Mouse (Mus musculus) heart, adult 2 months (tissue): ENCODE data around the gene Rpap1. TPM values are rescaled to one million over a fixed set of nuclear protein-coding genes. Genes with fewer than 3 reads are reported as not detected.
"Not testable (repeated sequence)": the region's sequence is repeated elsewhere in the genome, so short reads cannot be mapped to it uniquely, and the experiment has no call there.

ENCODE experiments used
- DNase-seq, 2 experiments: peaks; one replicate each; pipeline ENCODE4 v3.0.0; 2021
- H3K27ac ChIP-seq: fragments of 200-600 bp; 2 replicates; pipeline ENCODE4 v1.8.1; 2022
- H3K27me3 ChIP-seq: fragments of 200-500 bp; 2 replicates; pipeline ENCODE4 v1.6.1; 2012; ENCODE audit warnings: mild to moderate bottlenecking, low read length, inconsistent platforms, mixed read lengths; ENCODE audit not compliant: control insufficient read depth, insufficient read depth
- H3K36me3 ChIP-seq: fragments of 200-500 bp; 2 replicates; pipeline ENCODE4 v1.6.1; 2012; ENCODE audit warnings: low read length, inconsistent platforms; ENCODE audit not compliant: control insufficient read depth, insufficient read depth
- H3K4me1 ChIP-seq: fragments of 200-500 bp; 2 replicates; pipeline ENCODE4 v1.6.1; 2011; ENCODE audit warnings: low read length; ENCODE audit not compliant: control insufficient read depth, insufficient read depth
- H3K4me3 ChIP-seq: fragments of 200-600 bp; 2 replicates; pipeline ENCODE4 v1.8.1; 2022
- H3K79me2 ChIP-seq: fragments of 200-500 bp; replicated peaks from 2 replicates; pipeline ENCODE4 v1.6.1; 2012; ENCODE audit warnings: mild to moderate bottlenecking, inconsistent platforms, low read length, moderate library complexity, mixed read lengths; ENCODE audit not compliant: control insufficient read depth, insufficient read depth
- H3K9ac ChIP-seq: fragments of 200-500 bp; 2 replicates; pipeline ENCODE4 v1.6.1; 2012; ENCODE audit warnings: low read depth, mild to moderate bottlenecking, control low read depth, inconsistent platforms, low read length, mixed read lengths
- CTCF ChIP-seq: fragments of 200-600 bp; IDR thresholded peaks from 2 replicates; pipeline ENCODE4 v1.8.1; 2022; ENCODE audit warnings: antibody characterized with exemption, mild to moderate bottlenecking, moderate library complexity
- EP300 ChIP-seq: fragments of 200-500 bp; IDR thresholded peaks from 2 replicates; pipeline ENCODE4 v1.6.1; 2011; ENCODE audit warnings: low read depth, low read length, control low read depth; ENCODE audit not compliant: insufficient read depth
- POLR2A ChIP-seq: fragments of 200-500 bp; IDR thresholded peaks from 2 replicates; pipeline ENCODE4 v1.6.1; 2011; ENCODE audit warnings: mild to moderate bottlenecking, low read depth, low read length, control low read depth; ENCODE audit not compliant: insufficient read depth
- WGBS: fragments of 180-500 bp; shearing (Covaris S2); methylation state at CpG from one replicate; pipeline ENCODE4 v1.1.7; 2018; 5-methylcytosine and 5-hydroxymethylcytosine counted together
- intact Hi-C: fragments of 180-260 bp; cut with DNase I; formaldehyde crosslinking; loops from one replicate; pipeline ENCODE4 v1.15.1; 2025
- polyA plus RNA-seq: library from polyadenylated mRNA; depleted of rRNA; stranded (reverse); fragments of >200 nt; gene quantifications from 2 replicates; pipeline ENCODE4 v1.2.3, GENCODE M21; 2012; rRNA removed
- total RNA-seq, 2 experiments: library from RNA; stranded (reverse); gene quantifications; 2 replicates each; pipeline ENCODE4 v1.2.3; 2021

The Rpap1 gene
- total and polyA plus RNA-seq, 3 experiments, result 12.1 to 13.3 (median 12.2) TPM

GRCm38 (mm10) chr2:119740567-119740966 lies 46.8 kb downstream of the Rpap1 start:
- Histone ChIP-seq H3K9ac (no peak overlapping the region), H3K4me3 (no peak overlapping the region), H3K27ac (no peak overlapping the region), H3K4me1 (peaks cover 3% of the 10 kb centered on the region), H3K36me3 (no peaks in the 10 kb centered on the region), H3K27me3 (peaks cover 16% of the 10 kb centered on the region), H3K79me2 (no peaks in the 10 kb centered on the region)
- DNase-seq, result no peak
- no peak for TF ChIP-seq EP300
- TF ChIP-seq CTCF, result no peak
- no peak for TF ChIP-seq POLR2A
- 58% methylated on average over 2 of the region's 2 CpGs for WGBS
- intact Hi-C loops, result loop anchor here (5.0 kb wide), 1 partner anchor 63 kb away; the partner anchor contains the start of gene Rtf1

GRCm38 (mm10) chr2:119737124-119737523 lies 50.2 kb downstream of the Rpap1 start:
- no peak overlapping the region for H3K4me3 ChIP-seq
- H3K79me2 ChIP-seq, result no peaks in the 10 kb centered on the region
- H3K4me1 ChIP-seq, result no peaks in the 10 kb centered on the region; the same call in 1 of the 2 replicates
- H3K36me3 ChIP-seq, result no peaks in the 10 kb centered on the region
- no peak overlapping the region for H3K9ac ChIP-seq
- WGBS, result 19% methylated on average over 12 of the region's 12 CpGs
- DNase-seq, result no peak
- intact Hi-C loops, result no loop called here
- TF ChIP-seq EP300, result no peak
- no peak for TF ChIP-seq CTCF
- no peak for TF ChIP-seq POLR2A
- no peak overlapping the region for H3K27ac ChIP-seq
- H3K27me3 ChIP-seq, result no peaks in the 10 kb centered on the region; the same call in 1 of the 2 replicates

- WGBS, result 90% methylated on average over 4 of the region's 4 CpGs
- DNase-seq, result no peak
- intact Hi-C loops, result no loop called here
These were observed 56.6 kb downstream of the Rpap1 start for GRCm38 (mm10) chr2:119730735-119731134.

GRCm38 (mm10) chr2:119727762-119728416 lies 59.4 kb downstream of the Rpap1 start:
- TF ChIP-seq CTCF (no peak), EP300 (no peak), POLR2A (no peak)
- H3K79me2 ChIP-seq, result no peaks in the 10 kb centered on the region
- no peak overlapping the region for H3K27ac ChIP-seq
- no peaks in the 10 kb centered on the region; the same call in 1 of the 2 replicates for H3K36me3 ChIP-seq
- DNase-seq, result no peak
- no peaks in the 10 kb centered on the region for H3K4me1 ChIP-seq
- no peak overlapping the region for H3K9ac ChIP-seq
- 88% methylated on average over 3 of the region's 3 CpGs for WGBS
- no peaks in the 10 kb centered on the region for H3K27me3 ChIP-seq
- H3K4me3 ChIP-seq, result no peak overlapping the region
- intact Hi-C loops, result no loop called here

More at GRCm38 (mm10) chr2:119730735-119731134, 56.6 kb downstream of the Rpap1 start:
- Histone ChIP-seq H3K9ac (no peak overlapping the region), H3K27me3 (no peaks in the 10 kb centered on the region), H3K27ac (no peak overlapping the region), H3K79me2 (no peaks in the 10 kb centered on the region), H3K36me3 (no peaks in the 10 kb centered on the region; the same call in 1 of the 2 replicates), H3K4me3 (no peak overlapping the region), H3K4me1 (no peaks in the 10 kb centered on the region)
- TF ChIP-seq CTCF (no peak), POLR2A (no peak), EP300 (no peak)

GRCm38 (mm10) chr2:119721070-119721469 lies 66.3 kb downstream of the Rpap1 start:
- Histone ChIP-seq H3K4me1 (no peaks in the 10 kb centered on the region), H3K79me2 (no peaks in the 10 kb centered on the region), H3K9ac (no peak overlapping the region), H3K4me3 (no peak overlapping the region), H3K36me3 (no peaks in the 10 kb centered on the region), H3K27me3 (no peaks in the 10 kb centered on the region), H3K27ac (no peak overlapping the region)
- intact Hi-C loops, result no loop called here
- no peak for DNase-seq
- WGBS, result 94% methylated on average over 8 of the region's 8 CpGs
- no peak for TF ChIP-seq EP300
- no peak for TF ChIP-seq CTCF
- no peak for TF ChIP-seq POLR2A

- H3K36me3 ChIP-seq, H3K4me1 ChIP-seq, DNase-seq, H3K4me3 ChIP-seq, H3K79me2 ChIP-seq, H3K27ac ChIP-seq, H3K9ac ChIP-seq, intact Hi-C loops, H3K27me3 ChIP-seq: not testable (repeated sequence)
- WGBS, result 100% methylated on average over 2 of the region's 2 CpGs
These were observed 71.5 kb downstream of the Rpap1 start for GRCm38 (mm10) chr2:119715868-119716267.

Other genes starting within 250 kb of the Rpap1 start
- under 1 TPM; 0.18 to 0.23 TPM for gene Exd1, start 239.9 kb downstream of the Rpap1 start, total RNA-seq
- gene Exd1, start 239.9 kb downstream of the Rpap1 start, polyA plus RNA-seq, result 0.21 and 0.26 TPM in 2 replicates
- gene Chp1, start 239.8 kb downstream of the Rpap1 start, total RNA-seq, result 10 to 100 TPM; 76.6 to 97.3 TPM
- 71.0 and 145 TPM in 2 replicates for gene Chp1, start 239.8 kb downstream of the Rpap1 start, polyA plus RNA-seq
- 1 to 10 TPM in 1 of 2 experiments, under 1 TPM in 1; 0.84 to 2.0 TPM for gene Nusap1, start 169.2 kb downstream of the Rpap1 start, total RNA-seq
- 0.26 and 0.31 TPM in 2 replicates for gene Nusap1, start 169.2 kb downstream of the Rpap1 start, polyA plus RNA-seq
- under 1 TPM; 0.16 to 0.37 TPM for gene Oip5, start 169.1 kb downstream of the Rpap1 start, total RNA-seq
- 0.20 and 0.26 TPM in 2 replicates for gene Oip5, start 169.1 kb downstream of the Rpap1 start, polyA plus RNA-seq
- gene Ndufaf1, start 124.7 kb downstream of the Rpap1 start, total RNA-seq, result 10 to 100 TPM; 58.6 to 63.6 TPM
- 16.1 and 33.9 TPM in 2 replicates for gene Ndufaf1, start 124.7 kb downstream of the Rpap1 start, polyA plus RNA-seq
- gene Rtf1, start 112.5 kb downstream of the Rpap1 start, total RNA-seq, result 10 to 100 TPM; 21.9 to 22.8 TPM
- 8.7 and 12.7 TPM in 2 replicates for gene Rtf1, start 112.5 kb downstream of the Rpap1 start, polyA plus RNA-seq
- gene Itpka, start 45.2 kb downstream of the Rpap1 start, total RNA-seq, result under 1 TPM; 0.52 to 0.59 TPM
- 0.44 and 1.3 TPM in 2 replicates for gene Itpka, start 45.2 kb downstream of the Rpap1 start, polyA plus RNA-seq
- not detected for gene Ltk, start 27.1 kb downstream of the Rpap1 start, total RNA-seq
- 0.09 and 0.39 TPM in 2 replicates for gene Ltk, start 27.1 kb downstream of the Rpap1 start, polyA plus RNA-seq
- gene Tyro3, start 10.2 kb upstream of the Rpap1 start, total RNA-seq, result 1 to 10 TPM; 1.2 to 1.5 TPM
- 1.6 and 2.7 TPM in 2 replicates for gene Tyro3, start 10.2 kb upstream of the Rpap1 start, polyA plus RNA-seq
- 10 to 100 TPM; 36.2 to 41.0 TPM for gene Mga, start 109.7 kb upstream of the Rpap1 start, total RNA-seq
- gene Mga, start 109.7 kb upstream of the Rpap1 start, polyA plus RNA-seq, result 11.6 and 21.6 TPM in 2 replicates
- gene Mapkbp1, start 185.2 kb upstream of the Rpap1 start, total RNA-seq, result 1 to 10 TPM; 7.7 to 8.0 TPM
- gene Mapkbp1, start 185.2 kb upstream of the Rpap1 start, polyA plus RNA-seq, result 8.1 and 11.0 TPM in 2 replicates
- 1 to 10 TPM; 6.3 to 7.4 TPM for gene Jmjd7, start 239.9 kb upstream of the Rpap1 start, total RNA-seq
- gene Jmjd7, start 239.9 kb upstream of the Rpap1 start, polyA plus RNA-seq, result 6.4 and 14.6 TPM in 2 replicates
- under 1 TPM; 0.55 to 0.77 TPM for gene Gm28042, start 240.0 kb upstream of the Rpap1 start, total RNA-seq
- 2.2 and 6.2 TPM in 2 replicates for gene Gm28042, start 240.0 kb upstream of the Rpap1 start, polyA plus RNA-seq
- 1 to 10 TPM; 1.6 to 1.9 TPM for gene Pla2g4b, start 245.9 kb upstream of the Rpap1 start, total RNA-seq
- gene Pla2g4b, start 245.9 kb upstream of the Rpap1 start, polyA plus RNA-seq, result 3.3 and 4.1 TPM in 2 replicates